Mouse (Mus musculus) neural tube, embryonic 11.5 days (tissue): ENCODE results near the gene Gm7694. TPM values are rescaled to one million over a fixed set of nuclear protein-coding genes. Genes with fewer than 3 reads are reported as not detected.
A peak's percentile ranks its signal among the peaks of the same experiment; 100 is the strongest.

Source experiments
- ATAC-seq: fragments of 200-750 bp; cut with Nextera tagmentation; 2 replicates; pipeline ENCODE4 v1.8.0; 2017; ENCODE audit warnings: moderate number of reproducible peaks, mild to moderate bottlenecking, moderate TSS enrichment, moderate library complexity; ENCODE audit not compliant: insufficient read depth, low FRiP score, low TSS enrichment
- DNase-seq: peaks from one replicate; pipeline ENCODE4 v3.0.0-alpha.2; 2015; ENCODE audit warnings: low spot score
- H3K27ac ChIP-seq: fragments of 300-500 bp; sonication (generic); 2 replicates; pipeline ENCODE4 v1.5.1; 2014; ENCODE audit warnings: low read depth, mild to moderate bottlenecking, low read length
- H3K27me3 ChIP-seq: fragments of 300-500 bp; sonication (generic); 2 replicates; pipeline ENCODE4 v1.6.1; 2014; ENCODE audit warnings: mild to moderate bottlenecking, low read length, mixed read lengths; ENCODE audit not compliant: control insufficient read depth, insufficient read depth
- H3K36me3 ChIP-seq: fragments of 300-500 bp; sonication (generic); 2 replicates; pipeline ENCODE4 v1.6.1; 2014; ENCODE audit warnings: mild to moderate bottlenecking, low read length, moderate library complexity, mixed read lengths; ENCODE audit not compliant: control insufficient read depth, insufficient read depth
- H3K4me1 ChIP-seq: fragments of 300-500 bp; sonication (generic); 2 replicates; pipeline ENCODE4 v1.6.1; 2014; ENCODE audit warnings: low read length, mixed read lengths; ENCODE audit not compliant: control insufficient read depth, insufficient read depth
- H3K4me2 ChIP-seq: fragments of 300-500 bp; sonication (generic); 2 replicates; pipeline ENCODE4 v1.6.1; 2014; ENCODE audit warnings: low read depth, mild to moderate bottlenecking, moderate library complexity
- H3K4me3 ChIP-seq: fragments of 300-500 bp; sonication (generic); 2 replicates; pipeline ENCODE4 v1.5.1; 2014; ENCODE audit warnings: low read depth, low read length
- H3K9ac ChIP-seq: fragments of 300-500 bp; sonication (generic); 2 replicates; pipeline ENCODE4 v1.6.1; 2014; ENCODE audit warnings: mild to moderate bottlenecking, low read length
- H3K9me3 ChIP-seq: fragments of 300-500 bp; sonication (generic); 2 replicates; pipeline ENCODE4 v1.6.1; 2016; ENCODE audit warnings: low read length; ENCODE audit not compliant: control insufficient read depth
- WGBS: fragments of 180-500 bp; shearing (Covaris S2); extraction: QIAGEN DNeasy Blood & Tissue Kit; methylation state at CpG from one replicate; pipeline ENCODE4 v1.1.7; 2014; 5-methylcytosine and 5-hydroxymethylcytosine counted together
- polyA plus RNA-seq: library from polyadenylated mRNA; unstranded; fragments of >200 nt; fragmentation: Nextera tagmentation; extraction: Ambion mirVana; gene quantifications from 2 replicates; pipeline ENCODE4 v1.2.1, GENCODE M21; 2014

Gene Gm7694
- polyA plus RNA-seq, 1 experiment from 2014 or later: 2.7 TPM

DNA sequence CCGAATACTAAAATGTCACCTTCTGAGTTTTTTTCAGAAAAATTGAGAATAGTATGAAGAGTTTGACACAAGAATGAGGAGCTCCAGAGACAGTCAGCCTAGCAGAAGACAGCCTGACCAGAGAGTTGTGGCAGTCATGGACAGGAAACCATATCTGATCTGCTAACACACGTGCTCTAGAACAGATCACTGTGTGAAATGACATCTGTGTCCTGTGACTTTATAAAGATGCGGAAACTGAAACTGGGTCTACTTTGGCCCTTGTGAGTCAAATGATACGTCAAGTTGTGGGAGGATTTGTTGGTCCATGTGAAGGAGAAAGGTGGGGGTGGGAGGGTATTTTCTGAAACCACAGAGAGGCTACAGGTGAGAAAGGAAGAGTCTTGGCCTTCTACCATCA lies 35.4 kb downstream of the Gm7694 start:
- no peak overlapping the region for H3K4me2 ChIP-seq
- H3K9ac ChIP-seq: no peak overlapping the region
- ATAC-seq (no peak), DNase-seq (no peak)
- no peak overlapping the region for H3K27ac ChIP-seq
- H3K36me3 ChIP-seq: no peaks in the 10 kb centered on the region
- H3K27me3 ChIP-seq: no peaks in the 10 kb centered on the region
- no peaks in the 10 kb centered on the region for H3K4me1 ChIP-seq
- WGBS: 91% methylated on average over 4 of the region's 4 CpGs
- H3K4me3 ChIP-seq: no peak overlapping the region
- no peaks in the 10 kb centered on the region for H3K9me3 ChIP-seq

DNA sequence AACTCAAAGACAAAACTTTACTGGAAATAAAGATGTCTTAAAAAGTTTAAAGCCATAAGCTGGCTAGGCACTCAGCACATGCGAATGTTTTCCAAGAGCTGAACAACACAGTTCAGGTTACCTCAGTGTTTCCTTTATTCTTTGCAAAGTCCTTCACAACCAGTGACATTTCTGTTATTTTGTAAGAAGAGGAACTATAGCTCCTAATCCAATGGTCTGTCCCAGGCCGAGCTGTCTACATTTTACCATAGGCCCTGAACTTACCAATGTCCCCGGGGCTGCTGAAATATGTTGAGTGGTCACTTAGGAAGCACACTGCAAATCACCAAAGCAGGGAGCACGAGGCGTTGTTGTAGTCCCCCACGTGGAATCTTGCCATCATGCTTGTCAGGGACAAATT lies 35.9 kb downstream of the Gm7694 start:
- Histone ChIP-seq H3K4me3 (no peak overlapping the region), H3K4me1 (no peaks in the 10 kb centered on the region), H3K4me2 (no peak overlapping the region), H3K27ac (no peak overlapping the region), H3K36me3 (no peaks in the 10 kb centered on the region), H3K27me3 (no peaks in the 10 kb centered on the region), H3K9me3 (no peaks in the 10 kb centered on the region), H3K9ac (no peak overlapping the region)
- ATAC-seq: no peak
- 90% methylated on average over 6 of the region's 6 CpGs for WGBS
- no peak for DNase-seq

DNA sequence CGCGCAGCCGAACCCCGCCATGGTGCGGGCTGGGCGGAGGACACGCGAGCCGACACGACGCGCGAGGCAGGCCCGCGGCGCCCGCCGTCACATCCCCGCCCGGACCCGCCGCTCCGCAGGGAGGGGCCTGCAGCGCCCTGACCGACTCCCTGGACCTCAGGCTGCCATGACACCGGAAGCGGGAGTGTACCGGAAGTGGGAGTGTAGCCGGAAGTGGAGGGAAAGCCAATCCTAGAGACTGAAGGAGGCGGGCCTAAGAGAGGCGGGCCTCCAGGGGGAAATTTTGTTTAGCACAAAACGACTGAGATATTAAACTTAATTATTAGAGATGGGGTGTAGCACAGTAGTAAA lies 50.6 kb downstream of the Gm7694 start:
- DNase-seq (peak; percentile 86), ATAC-seq (peak; percentile 99)
- Histone ChIP-seq H3K9ac (peak overlapping the region; percentile 91), H3K27ac (no peak overlapping the region), H3K4me2 (peak overlapping the region; percentile 65), H3K27me3 (no peaks in the 10 kb centered on the region), H3K4me1 (no peaks in the 10 kb centered on the region), H3K9me3 (no peaks in the 10 kb centered on the region), H3K36me3 (no peaks in the 10 kb centered on the region), H3K4me3 (peak overlapping the region; percentile 69)
- 7% methylated on average over 32 of the region's 32 CpGs for WGBS

DNA sequence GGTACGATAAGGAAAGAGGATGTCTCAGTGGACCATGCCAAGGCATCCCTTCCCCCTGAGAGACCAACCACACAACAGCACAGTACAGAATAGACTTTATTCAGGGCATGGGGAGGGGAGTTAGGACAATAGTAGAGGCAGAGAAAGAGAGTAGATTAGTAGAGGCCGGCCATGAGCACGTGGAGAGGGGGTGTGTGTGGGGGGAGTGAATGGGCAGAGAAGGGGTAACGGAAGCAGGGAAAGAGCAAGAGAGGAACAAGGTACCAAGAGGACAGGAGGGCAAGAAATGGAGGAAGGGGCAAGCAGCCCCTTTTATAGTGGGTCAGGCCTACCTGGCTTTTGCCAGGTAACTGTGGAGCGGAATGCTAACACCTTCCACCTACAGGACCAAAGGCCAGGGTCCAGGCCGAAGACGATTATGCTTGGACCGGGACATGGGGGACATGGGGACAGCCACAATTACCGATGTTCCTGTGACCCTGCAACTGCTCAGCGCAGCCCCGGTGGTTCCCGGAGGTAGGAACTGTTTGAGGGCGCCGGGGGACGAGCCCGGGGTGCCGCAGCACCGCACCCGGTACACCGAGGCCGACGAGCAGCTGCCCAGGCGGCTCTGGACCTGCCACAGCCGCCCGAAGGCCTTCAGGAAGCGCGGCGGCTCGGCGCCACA lies 51.1 kb downstream of the Gm7694 start:
- no peak overlapping the region for H3K27ac ChIP-seq
- H3K4me2 ChIP-seq: peak overlapping the region; percentile 65
- H3K4me1 ChIP-seq: no peaks in the 10 kb centered on the region
- no peaks in the 10 kb centered on the region for H3K9me3 ChIP-seq
- H3K27me3 ChIP-seq: no peaks in the 10 kb centered on the region
- no peaks in the 10 kb centered on the region for H3K36me3 ChIP-seq
- 24% methylated on average over 30 of the region's 30 CpGs for WGBS
- peak overlapping the region; percentile 69 for H3K4me3 ChIP-seq
- DNase-seq (no peak), ATAC-seq (peak; percentile 61)
- H3K9ac ChIP-seq: peak overlapping the region; percentile 91

Other genes starting within 250 kb of the Gm7694 start
- gene Ddr2, start 195.6 kb downstream of the Gm7694 start, polyA plus RNA-seq: 36.0 and 43.6 TPM in 2 replicates
- gene Uap1, start 131.4 kb downstream of the Gm7694 start, polyA plus RNA-seq: 66.2 and 71.9 TPM in 2 replicates
- 17.3 and 19.7 TPM in 2 replicates for gene Uhmk1, start 90.9 kb downstream of the Gm7694 start, polyA plus RNA-seq
- gene Sh2d1b2, start 73.6 kb downstream of the Gm7694 start, polyA plus RNA-seq: not detected in 2 replicates
- 0.12 TPM in 1 of 2 replicates, not detected in the other for gene Sh2d1b1, start 29.0 kb downstream of the Gm7694 start, polyA plus RNA-seq
- 1.2 TPM in 2 replicates for gene Spata46, start 2.5 kb upstream of the Gm7694 start, polyA plus RNA-seq